Comparison of ENCODE assay signal across 14 mouse cellular contexts in the genomic region with DNA sequence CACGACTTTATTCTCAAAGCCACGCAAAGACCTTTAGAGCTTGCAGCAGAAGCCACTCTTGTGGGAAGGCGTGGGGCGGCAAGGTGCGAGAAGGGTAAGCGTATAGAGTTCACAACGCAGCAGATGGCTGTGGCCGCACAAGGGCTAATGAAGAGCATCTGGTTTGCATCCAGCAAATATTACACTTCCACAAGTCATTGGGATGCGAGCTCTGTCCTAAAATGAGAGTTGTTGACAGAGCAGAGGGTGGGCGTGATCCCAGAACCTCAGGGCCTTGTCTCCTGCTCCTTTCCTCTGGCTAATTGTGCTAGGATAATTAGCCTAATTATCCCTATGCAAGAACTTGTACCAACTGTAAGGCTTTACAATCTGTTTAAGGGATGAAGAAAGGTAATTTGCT. TPM values are rescaled to one million over a fixed set of nuclear protein-coding genes. Genes with fewer than 3 reads are reported as not detected.
DNase-seq lines count a peak whose midpoint lies in the region; ATAC-seq and TF ChIP-seq lines count a peak whose summit lies in the region.
"Had no signal": no experiment of that assay in that cellular context is flagged by ENCODE, and none has a peak within 500 bp of the region (broad histone marks: within the 10 kb centered on the region; RNA-seq: fewer than 3 reads in every experiment).

No protein-coding gene starts in this region.

- no peak overlapping the region for H3K4me2 ChIP-seq in hindbrain, embryonic 11.5 days (replicated peaks; ENCODE audit: low read depth, low read length)
- H3K4me2 ChIP-seq in forebrain, embryonic 11.5 days (ENCODE audit: low read depth, low read length, severe bottlenecking) = no peak overlapping the region
- H3K4me2 ChIP-seq in hindbrain, embryonic 14.5 days (replicated peaks) = no peak overlapping the region
- H3K4me2 ChIP-seq: liver, embryonic 13.5 days had no signal

- peak overlapping the region; percentile 40; the same call in 1 of the 2 replicates for H3K27ac ChIP-seq in hindbrain, embryonic 10.5 days
- no peak overlapping the region for H3K27ac ChIP-seq in hindbrain, embryonic 11.5 days (ENCODE audit: low read depth, low read length)
- H3K27ac ChIP-seq in ES-Bruce4 (ENCODE audit: insufficient read depth, low read length) = no peak overlapping the region
- H3K27ac ChIP-seq in forebrain, embryonic 11.5 days (ENCODE audit: low read depth, low read length) = no peak overlapping the region
- H3K27ac ChIP-seq in hindbrain, embryonic 14.5 days = 0 out of 2 replicates have a peak overlapping the region, but pooled peaks have one; percentile 3
- H3K27ac ChIP-seq: liver, embryonic 13.5 days had no signal

- peaks cover 35% of the 10 kb centered on the region for H3K4me1 ChIP-seq in hindbrain, embryonic 10.5 days (replicated peaks)
- no peaks in the 10 kb centered on the region for H3K4me1 ChIP-seq in hindbrain, embryonic 11.5 days (replicated peaks; ENCODE audit: control insufficient read depth, insufficient read depth, low read length)
- peaks cover 2% of the 10 kb centered on the region for H3K4me1 ChIP-seq in ES-Bruce4 (ENCODE audit: control insufficient read depth, insufficient read depth, low read length)
- H3K4me1 ChIP-seq in forebrain, embryonic 11.5 days (replicated peaks; ENCODE audit: control insufficient read depth, insufficient read depth, low read length) = peaks cover 9% of the 10 kb centered on the region; the same call in 1 of the 2 replicates
- H3K4me1 ChIP-seq in hindbrain, embryonic 14.5 days (replicated peaks; ENCODE audit: control insufficient read depth, insufficient read depth, low read length) = peaks cover 29% of the 10 kb centered on the region
- H3K4me1 ChIP-seq: liver, embryonic 13.5 days had no signal

- ATAC-seq in hindbrain, embryonic 11.5 days (ENCODE audit: low FRiP score) = no peak
- ATAC-seq in forebrain, embryonic 11.5 days (replicated peaks; ENCODE audit: low FRiP score) = peak; percentile 81
- no peak for ATAC-seq in hindbrain, embryonic 14.5 days (ENCODE audit: low FRiP score)
- ATAC-seq: intestine, embryonic 16.5 days; lung, postnatal 0 days had no signal

- no peak for TF ChIP-seq POLR2A in ES-Bruce4 (IDR thresholded peaks at IDR 0.05; ENCODE audit: insufficient read depth, low read length)

- peaks cover 40% of the 10 kb centered on the region for H3K36me3 ChIP-seq in hindbrain, embryonic 10.5 days
- no peaks in the 10 kb centered on the region for H3K36me3 ChIP-seq in hindbrain, embryonic 11.5 days (ENCODE audit: control insufficient read depth, insufficient read depth, low read length)
- H3K36me3 ChIP-seq in ES-Bruce4 (ENCODE audit: control insufficient read depth, insufficient read depth, low read length, poor library complexity, severe bottlenecking) = no peaks in the 10 kb centered on the region
- no peaks in the 10 kb centered on the region for H3K36me3 ChIP-seq in forebrain, embryonic 11.5 days (ENCODE audit: control insufficient read depth, insufficient read depth, low read length)
- H3K36me3 ChIP-seq in hindbrain, embryonic 14.5 days (replicated peaks; ENCODE audit: control insufficient read depth, insufficient read depth) = peaks cover 2% of the 10 kb centered on the region
- H3K36me3 ChIP-seq: liver, embryonic 13.5 days had no signal

- no peak for TF ChIP-seq CTCF in ES-Bruce4 (IDR thresholded peaks at IDR 0.05; ENCODE audit: low read depth, low read length)

- DNase-seq in hindbrain, embryonic 10.5 days (ENCODE audit: low spot score) = no peak
- DNase-seq in hindbrain, embryonic 11.5 days (ENCODE audit: low spot score) = no peak
- peak; percentile 63 for DNase-seq in forebrain, embryonic 11.5 days (ENCODE audit: low spot score)
- DNase-seq in hindbrain, embryonic 14.5 days (ENCODE audit: low spot score) = no peak
- DNase-seq in cerebellum, adult 9-11 months = no peak
- no peak for DNase-seq in right cerebral cortex, adult 18-20 months
- DNase-seq in right cerebral cortex, postnatal 25 days = no peak
- DNase-seq: cerebellum, adult 18-20 months; kidney, postnatal 14 days; liver, embryonic 13.5 days; thymus, postnatal 14 days had no signal

- no peaks in the 10 kb centered on the region for H3K27me3 ChIP-seq in hindbrain, embryonic 10.5 days (ENCODE audit: insufficient read depth, poor library complexity, severe bottlenecking)
- no peaks in the 10 kb centered on the region for H3K27me3 ChIP-seq in hindbrain, embryonic 11.5 days (ENCODE audit: control insufficient read depth, insufficient read depth, low read length)
- no peaks in the 10 kb centered on the region for H3K27me3 ChIP-seq in ES-Bruce4 (ENCODE audit: control insufficient read depth, insufficient read depth, low read length, poor library complexity, severe bottlenecking)
- no peaks in the 10 kb centered on the region for H3K27me3 ChIP-seq in forebrain, embryonic 11.5 days (ENCODE audit: control insufficient read depth, insufficient read depth, low read length)
- no peaks in the 10 kb centered on the region for H3K27me3 ChIP-seq in hindbrain, embryonic 14.5 days (ENCODE audit: control insufficient read depth, insufficient read depth, low read length)
- H3K27me3 ChIP-seq: liver, embryonic 13.5 days had no signal

- TF ChIP-seq EP300 in ES-Bruce4 (IDR thresholded peaks at IDR 0.05; ENCODE audit: insufficient read depth, low read depth, low read length) = 0 out of 2 replicates have a peak, but pooled peaks have one; percentile 7

- H3K9me3 ChIP-seq in hindbrain, embryonic 10.5 days = no peaks in the 10 kb centered on the region
- no peaks in the 10 kb centered on the region for H3K9me3 ChIP-seq in hindbrain, embryonic 11.5 days (ENCODE audit: control insufficient read depth, low read length)
- no peaks in the 10 kb centered on the region for H3K9me3 ChIP-seq in ES-Bruce4 (replicated peaks; ENCODE audit: control insufficient read depth, insufficient read depth, low read length, poor library complexity, severe bottlenecking)
- H3K9me3 ChIP-seq in forebrain, embryonic 11.5 days (ENCODE audit: control insufficient read depth, low read length) = no peaks in the 10 kb centered on the region
- H3K9me3 ChIP-seq in hindbrain, embryonic 14.5 days (ENCODE audit: control insufficient read depth, low read length) = no peaks in the 10 kb centered on the region
- H3K9me3 ChIP-seq: liver, embryonic 13.5 days had no signal

- no peak overlapping the region for H3K9ac ChIP-seq in hindbrain, embryonic 11.5 days (ENCODE audit: low read depth, low read length)
- no peak overlapping the region for H3K9ac ChIP-seq in ES-Bruce4 (ENCODE audit: low read depth, poor library complexity, severe bottlenecking)
- H3K9ac ChIP-seq in forebrain, embryonic 11.5 days (ENCODE audit: low read length) = no peak overlapping the region
- no peak overlapping the region for H3K9ac ChIP-seq in hindbrain, embryonic 14.5 days
- H3K9ac ChIP-seq: liver, embryonic 13.5 days had no signal

- 71% methylated on average over 10 of the region's 10 CpGs for WGBS in hindbrain, embryonic 10.5 days
- WGBS in hindbrain, embryonic 11.5 days = 66% methylated on average over 10 of the region's 10 CpGs
- WGBS in forebrain, embryonic 11.5 days = 57% methylated on average over 10 of the region's 10 CpGs
- WGBS in hindbrain, embryonic 14.5 days = 65% methylated on average over 10 of the region's 10 CpGs

- no peak overlapping the region for H3K4me3 ChIP-seq in hindbrain, embryonic 10.5 days
- H3K4me3 ChIP-seq in hindbrain, embryonic 11.5 days (ENCODE audit: low read depth, low read length) = no peak overlapping the region
- no peak overlapping the region for H3K4me3 ChIP-seq in ES-Bruce4 (ENCODE audit: low read depth, low read length)
- no peak overlapping the region for H3K4me3 ChIP-seq in forebrain, embryonic 11.5 days (ENCODE audit: low read depth, low read length)
- no peak overlapping the region for H3K4me3 ChIP-seq in hindbrain, embryonic 14.5 days (replicated peaks; ENCODE audit: low read length)
- H3K4me3 ChIP-seq: liver, embryonic 13.5 days had no signal

RNA-seq across cellular contexts. Expression of gene Hebp2, which starts 40.2 kb away (rescaled TPM):
- polyA plus RNA-seq in hindbrain, embryonic 10.5 days (2016; fragmentation: Nextera tagmentation; extraction: Ambion mirVana) = 15.1 and 15.8 TPM in 2 replicates
- polyA plus RNA-seq in hindbrain, embryonic 11.5 days (2014; fragmentation: Nextera tagmentation; extraction: Ambion mirVana) = 16.5 and 18.8 TPM in 2 replicates
- polyA plus RNA-seq in ES-Bruce4 (2011; ENCODE audit: insufficient read depth, insufficient read length, low read depth, missing spikeins) = 14.3 and 21.1 TPM in 2 replicates
- polyA plus RNA-seq in forebrain, embryonic 11.5 days (2014; fragmentation: Nextera tagmentation; extraction: Ambion mirVana) = 10.3 and 12.0 TPM in 2 replicates
- 13.5 and 14.2 TPM in 2 replicates for polyA plus RNA-seq in hindbrain, embryonic 14.5 days (2014; fragmentation: Nextera tagmentation; extraction: Ambion mirVana)

Comparison
In these comparisons a context has a peak if more than half of its experiments do, and no peak if none do; other contexts are left out.
1. H3K27ac ChIP-seq: peak in hindbrain, embryonic 10.5 days (single experiment) and hindbrain, embryonic 14.5 days (single experiment); none in hindbrain, embryonic 11.5 days (single experiment), ES-Bruce4 (single experiment) and forebrain, embryonic 11.5 days (single experiment).